Mouse (Mus musculus) brain, embryonic 18.5 days (tissue): ENCODE results near the gene Adgrl3.

Source experiments
- DNase-seq: peaks from one replicate; pipeline ENCODE4 v3.0.0-alpha.2; 2012; ENCODE audit warnings: low read depth, low spot score

The Adgrl3 gene

GRCm38 (mm10) chr5:81076377-81076776, 56.4 kb downstream of the Adgrl3 start:
- no peak for DNase-seq

- DNase-seq: no peak
Observed at GRCm38 (mm10) chr5:81077031-81077430, 57.1 kb downstream of the Adgrl3 start.

- DNase-seq: no peak
Observed at GRCm38 (mm10) chr5:81077990-81078389, 58.1 kb downstream of the Adgrl3 start.

DNA sequence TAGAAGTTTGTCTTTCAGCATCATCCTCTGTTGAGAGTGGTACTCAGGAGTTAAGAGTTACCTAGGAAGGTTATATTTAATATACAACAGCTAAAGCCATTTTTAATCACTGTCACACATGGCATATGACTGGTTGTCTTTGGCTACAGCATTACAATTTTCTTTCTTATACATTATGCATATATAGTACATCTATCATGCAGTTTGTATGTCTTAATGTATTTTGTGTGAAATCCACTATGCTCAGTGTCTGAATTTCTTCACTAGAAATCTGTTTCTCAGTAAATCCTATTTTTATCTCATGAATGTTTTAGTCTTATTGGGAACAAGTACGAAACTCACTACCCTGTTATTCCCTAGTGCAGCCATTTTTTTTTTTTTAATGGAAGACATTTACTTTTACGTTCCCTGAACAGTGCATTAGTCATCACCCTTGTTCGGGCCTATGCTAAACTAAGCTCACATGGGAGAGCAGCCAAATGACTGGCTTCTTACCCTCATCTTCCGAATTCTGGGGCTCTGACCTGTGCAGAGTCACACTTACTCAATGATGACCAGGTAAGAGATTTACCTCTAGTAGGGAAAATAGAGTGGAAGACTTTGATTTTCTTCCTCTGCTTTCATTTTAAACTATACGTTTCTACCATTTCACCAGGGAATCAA, 63.9 kb downstream of the Adgrl3 start:
- peak; percentile 8 for DNase-seq

- DNase-seq: no peak
Observed at GRCm38 (mm10) chr5:81085152-81085551, 65.2 kb downstream of the Adgrl3 start.

DNA sequence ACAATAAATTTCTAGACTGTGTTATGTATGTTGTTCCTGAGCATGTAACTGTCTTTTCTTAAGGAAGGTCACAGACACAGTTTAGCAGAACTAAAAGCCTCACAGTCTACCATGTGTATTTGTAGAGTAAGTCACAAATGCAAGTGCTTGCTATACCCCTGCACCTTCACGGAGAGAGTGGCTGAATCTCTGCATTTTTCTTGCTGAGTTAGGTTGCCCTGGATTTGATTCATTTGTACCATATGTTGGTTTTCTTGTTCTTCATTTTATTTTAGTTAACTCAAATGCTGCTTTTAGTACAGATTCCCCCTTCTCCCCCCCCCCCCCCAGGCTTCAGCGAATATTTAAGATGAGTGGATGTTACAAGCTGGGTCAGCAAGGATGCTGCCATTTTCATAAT, 68.7 kb downstream of the Adgrl3 start:
- no peak for DNase-seq

DNA sequence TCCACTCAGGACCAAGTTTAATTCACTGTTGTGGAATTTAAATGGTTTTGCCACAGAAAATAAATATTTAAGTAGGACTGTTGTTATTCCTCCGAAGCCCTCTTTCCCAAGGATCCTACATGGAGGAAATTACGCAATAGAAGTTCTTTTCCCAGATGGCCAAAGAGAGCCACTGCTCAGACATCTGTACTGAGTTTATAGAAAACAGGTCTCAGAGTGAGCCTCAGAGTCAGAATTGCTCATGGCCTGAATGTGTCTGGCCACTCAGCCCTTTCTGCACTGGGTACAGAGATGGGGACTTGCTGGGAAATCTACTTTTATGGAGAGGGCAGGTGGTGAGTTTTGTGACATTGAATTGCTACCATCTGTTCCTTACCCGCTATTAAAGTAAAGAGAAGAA, 74.7 kb downstream of the Adgrl3 start:
- DNase-seq: no peak

DNA sequence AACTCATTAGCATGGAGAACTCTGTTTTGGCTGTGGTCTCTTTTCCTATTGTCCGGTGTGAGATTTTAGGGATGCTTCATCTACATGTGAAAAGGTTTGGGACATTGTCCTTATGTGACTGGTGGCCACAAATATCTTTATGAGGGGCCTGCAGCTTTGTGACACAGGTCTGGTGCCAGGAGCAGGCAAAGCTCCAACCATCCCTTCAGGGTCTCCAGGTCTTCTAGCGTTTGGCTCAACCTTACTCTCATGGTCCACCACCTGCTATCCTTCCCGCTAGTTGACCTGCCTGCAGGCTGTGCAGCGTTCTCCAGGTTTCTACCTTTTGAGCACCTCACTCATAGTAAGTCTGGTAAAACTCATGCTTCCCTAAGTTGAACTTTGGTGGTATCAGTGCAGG, 77.2 kb downstream of the Adgrl3 start:
- DNase-seq: no peak

GRCm38 (mm10) chr5:81107431-81107830, 87.5 kb downstream of the Adgrl3 start:
- DNase-seq: no peak

- no peak for DNase-seq
Observed at GRCm38 (mm10) chr5:81124483-81124882, 104.5 kb downstream of the Adgrl3 start.

GRCm38 (mm10) chr5:81127639-81128038, 107.7 kb downstream of the Adgrl3 start:
- no peak for DNase-seq

GRCm38 (mm10) chr5:81136394-81136793, 116.5 kb downstream of the Adgrl3 start:
- DNase-seq: peak; percentile 18

DNA sequence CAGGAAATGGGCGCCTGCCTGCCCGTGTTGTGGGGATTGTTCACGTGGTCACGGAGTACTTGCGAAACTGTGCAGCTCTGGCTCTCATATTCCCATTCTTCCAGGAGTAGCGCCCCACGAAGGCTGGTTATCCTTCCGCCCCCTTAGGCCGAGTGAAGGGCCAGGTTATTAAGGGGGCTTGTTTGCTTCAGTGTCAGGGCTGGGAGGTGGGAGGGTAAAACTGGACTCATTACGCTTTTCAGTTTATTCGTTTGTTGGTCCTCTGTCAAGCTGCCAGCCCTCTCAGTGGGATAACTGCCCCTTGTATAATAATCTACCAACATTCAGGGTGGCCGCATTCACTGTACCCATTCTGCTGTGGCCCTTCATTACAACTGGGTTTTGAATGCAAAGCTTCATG, 135.9 kb downstream of the Adgrl3 start:
- peak; percentile 26 for DNase-seq

- no peak for DNase-seq
Observed at GRCm38 (mm10) chr5:81156281-81156680, 136.3 kb downstream of the Adgrl3 start.

DNA sequence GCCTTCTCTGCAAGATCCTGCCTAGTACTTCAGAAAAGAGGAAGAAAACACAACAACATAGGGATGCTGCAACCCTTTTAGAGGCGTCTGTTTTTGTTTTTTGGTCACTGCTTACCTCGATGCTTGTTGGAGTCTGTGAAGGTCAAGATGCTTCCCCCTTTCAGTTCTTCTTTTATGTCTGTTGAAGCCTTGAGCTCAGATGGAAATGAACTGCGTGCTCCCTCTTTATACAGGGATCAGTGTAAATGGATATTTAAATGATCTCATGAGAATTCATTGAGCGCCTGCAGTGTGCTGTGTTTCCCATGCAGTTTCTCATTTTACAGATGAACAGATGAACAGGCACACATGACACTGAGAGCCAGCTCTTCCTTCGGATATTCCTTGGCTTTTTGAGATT, 136.9 kb downstream of the Adgrl3 start:
- DNase-seq: no peak

DNA sequence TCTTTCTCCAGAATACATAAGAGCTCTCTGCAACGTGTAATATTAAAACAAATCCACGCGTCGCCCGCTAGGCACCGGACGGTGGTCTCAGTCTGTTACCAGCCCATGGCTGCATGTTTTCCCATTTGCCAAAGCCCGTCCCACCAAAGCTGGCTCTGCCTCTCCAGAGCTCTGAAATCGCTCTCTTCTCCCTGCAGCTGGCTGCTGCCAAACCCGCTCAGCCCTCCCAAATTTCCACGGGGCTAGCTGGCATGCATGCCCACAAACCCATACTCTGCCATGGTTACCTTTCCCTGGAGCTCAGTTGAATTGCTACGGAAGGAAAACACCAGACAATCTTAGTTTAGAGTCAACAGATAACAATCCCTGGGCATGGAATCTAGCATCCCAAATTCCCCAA, 139.1 kb downstream of the Adgrl3 start:
- DNase-seq: no peak

GRCm38 (mm10) chr5:81160431-81160830, 140.5 kb downstream of the Adgrl3 start:
- no peak for DNase-seq

DNA sequence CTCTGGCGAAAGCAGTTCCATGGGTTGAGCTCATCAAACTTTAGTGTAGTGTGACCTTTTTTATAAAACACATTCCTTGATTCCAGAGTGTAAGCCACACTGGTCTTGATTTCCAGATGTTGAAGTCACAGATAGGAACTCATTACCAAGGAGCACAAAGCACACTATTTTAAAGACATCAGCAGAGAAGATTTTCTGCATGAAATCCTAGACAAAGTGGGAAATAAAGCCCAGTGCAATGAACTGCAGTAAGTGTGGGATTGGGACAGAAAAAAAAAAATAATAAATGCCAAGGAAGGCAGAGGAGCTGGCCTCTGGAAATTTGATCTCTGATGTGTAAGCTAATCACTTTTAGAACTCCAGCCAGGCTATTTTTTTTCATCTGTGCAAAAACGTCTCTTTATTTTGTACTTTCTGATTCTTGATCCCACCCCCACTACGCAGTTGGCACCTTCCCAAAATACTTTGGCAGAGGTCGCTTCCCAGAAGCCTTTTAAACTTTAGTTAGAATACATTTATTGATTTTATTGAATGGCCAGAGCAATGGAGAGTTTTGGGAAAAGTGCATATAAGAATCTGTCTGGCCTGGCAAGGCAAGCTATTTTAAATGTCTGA, 169.0 kb downstream of the Adgrl3 start:
- no peak for DNase-seq

- no peak for DNase-seq
Observed at GRCm38 (mm10) chr5:81200354-81200753, 180.4 kb downstream of the Adgrl3 start.

GRCm38 (mm10) chr5:81201885-81202284, 181.9 kb downstream of the Adgrl3 start:
- DNase-seq: no peak

GRCm38 (mm10) chr5:81218500-81219057, 198.6 kb downstream of the Adgrl3 start:
- peak; percentile 30 for DNase-seq

DNA sequence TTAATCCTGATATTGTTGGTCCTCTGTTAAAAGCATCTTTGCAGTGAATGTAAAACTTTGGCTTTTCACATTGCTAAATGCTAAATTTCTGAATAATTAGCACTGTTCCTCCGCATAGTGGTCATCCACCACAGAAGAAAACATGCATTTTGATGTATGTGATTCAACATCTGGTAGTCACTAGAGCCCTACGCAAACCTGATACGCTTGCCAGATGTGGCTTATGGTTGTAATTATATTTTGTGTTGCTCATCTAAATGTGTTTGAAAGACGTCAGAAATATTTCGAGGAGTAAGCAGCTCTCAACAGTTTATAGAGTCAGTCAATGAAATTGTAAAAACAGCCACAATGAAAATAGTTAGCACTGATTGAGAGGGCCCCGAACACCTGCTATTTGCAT, 204.5 kb downstream of the Adgrl3 start:
- DNase-seq: no peak

- DNase-seq: no peak
Observed at GRCm38 (mm10) chr5:81225486-81225885, 205.5 kb downstream of the Adgrl3 start.
